Mouse (Mus musculus) gastrocnemius, postnatal 25 days (tissue): Measurements from ENCODE around the gene Scn2b. TPM values are rescaled to one million over a fixed set of nuclear protein-coding genes. Genes with fewer than 3 reads are reported as not detected.

Source experiments
- DNase-seq: peaks from one replicate; pipeline ENCODE4 v3.0.0; 2022
- total RNA-seq, 2 experiments: library from RNA; stranded (reverse); gene quantifications; 1 replicate in 1 of 2; 2 replicates in 1 of 2; pipeline ENCODE4 v1.2.3; 2021

Scn2b gene
- total RNA-seq, 2 experiments from 2014 or later: 1.7 to 1.9 TPM

- DNase-seq: no peak
These were observed 55.9 kb downstream of the Scn2b start for GRCm38 (mm10) chr9:45173475-45173874.

GRCm38 (mm10) chr9:45179282-45179681 is 61.7 kb downstream of the Scn2b start:
- DNase-seq: no peak

Other genes starting within 250 kb of the Scn2b start
- gene Kmt2a, start 236.5 kb upstream of the Scn2b start, total RNA-seq: 10 to 100 TPM; 10.0 to 15.3 TPM
- gene Atp5l, start 197.0 kb upstream of the Scn2b start, total RNA-seq: 100 to 1,000 TPM; 769 to 791 TPM
- gene Ube4a, start 152.2 kb upstream of the Scn2b start, total RNA-seq: 10 to 100 TPM; 32.9 to 35.5 TPM
- gene Cd3g, start 137.4 kb upstream of the Scn2b start, total RNA-seq: under 1 TPM in 1 of 2 experiments, not detected in 1; 0.54 TPM
- gene Cd3d, start 136.0 kb upstream of the Scn2b start, total RNA-seq: not detected
- under 1 TPM in 1 of 2 experiments, not detected in 1; 0.43 TPM for gene Cd3e, start 108.2 kb upstream of the Scn2b start, total RNA-seq
- under 1 TPM; 0.19 to 0.41 TPM for gene Mpzl2, start 78.0 kb upstream of the Scn2b start, total RNA-seq
- 1 to 10 TPM; 1.2 to 1.5 TPM for gene Mpzl3, start 62.6 kb upstream of the Scn2b start, total RNA-seq
- gene Jaml, start 38.6 kb upstream of the Scn2b start, total RNA-seq: under 1 TPM; 0.28 to 0.86 TPM
- 100 to 1,000 TPM; 202 to 205 TPM for gene Scn4b, start 20.6 kb downstream of the Scn2b start, total RNA-seq
- 1 to 10 TPM; 1.7 to 1.9 TPM for gene BC049352, start 64.2 kb downstream of the Scn2b start, total RNA-seq
- gene Tmprss4, start 86.3 kb downstream of the Scn2b start, total RNA-seq: not detected
- gene Il10ra, start 151.4 kb downstream of the Scn2b start, total RNA-seq: under 1 TPM; 0.56 to 0.74 TPM
- gene Tmprss13, start 201.3 kb downstream of the Scn2b start, total RNA-seq: under 1 TPM; 0.26 to 0.56 TPM